Mouse (Mus musculus) right cerebral cortex, postnatal 36 days (tissue): ENCODE measurements at regions not wholly inside any gene's neighbourhood (a gene's known extent, or its start where the extent isn't known, plus 50 kb on each side); places are given as distances from the start of the nearest gene placed in this dataset.

Experiments used
- DNase-seq, 2 experiments: peaks; one replicate each; pipeline ENCODE4 v3.0.0; 2022; ENCODE audit warnings: low spot score in 2 of 2, mixed read lengths in 1 of 2

DNA sequence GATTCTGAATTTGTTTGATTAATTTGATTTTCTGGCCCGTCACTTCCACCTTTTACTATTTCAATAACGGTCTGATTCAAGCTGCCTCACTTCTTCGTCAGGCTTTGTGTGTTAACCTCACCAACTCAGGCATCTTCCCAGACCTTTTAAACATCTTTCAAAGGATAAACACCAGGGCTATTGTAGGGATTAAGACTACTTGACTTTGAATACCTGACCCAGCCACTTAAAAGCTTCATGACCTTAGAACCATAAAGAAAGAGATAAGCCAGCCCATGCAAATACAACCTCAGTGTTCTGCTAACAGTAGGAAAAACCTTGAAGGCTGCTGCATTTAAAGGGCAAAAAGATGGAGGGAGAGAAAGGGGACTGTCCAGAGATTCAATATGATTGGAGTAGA is 386.9 kb upstream of the Castor2 start:
- DNase-seq: no peak

DNA sequence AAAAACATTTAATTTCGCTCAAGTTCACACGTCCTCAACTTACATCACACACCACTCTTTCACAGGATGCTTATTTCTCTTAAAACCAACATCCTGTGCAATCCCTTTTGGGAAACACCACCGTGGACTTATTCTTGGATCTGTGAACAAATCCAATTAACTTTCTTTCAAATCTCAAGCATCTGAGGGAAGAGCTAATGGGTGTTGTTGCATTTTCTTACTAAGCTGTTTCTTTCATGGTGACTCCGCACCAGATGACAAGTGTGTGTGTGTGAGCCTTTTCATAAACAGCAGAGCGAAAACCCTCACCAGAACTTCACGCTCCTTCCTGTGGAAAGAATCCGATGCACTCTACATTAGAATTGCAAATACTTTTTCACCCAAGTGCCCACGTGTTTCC is 390.6 kb upstream of the Castor2 start:
- DNase-seq: peak in 1 of 2 experiments; percentile 3

DNA sequence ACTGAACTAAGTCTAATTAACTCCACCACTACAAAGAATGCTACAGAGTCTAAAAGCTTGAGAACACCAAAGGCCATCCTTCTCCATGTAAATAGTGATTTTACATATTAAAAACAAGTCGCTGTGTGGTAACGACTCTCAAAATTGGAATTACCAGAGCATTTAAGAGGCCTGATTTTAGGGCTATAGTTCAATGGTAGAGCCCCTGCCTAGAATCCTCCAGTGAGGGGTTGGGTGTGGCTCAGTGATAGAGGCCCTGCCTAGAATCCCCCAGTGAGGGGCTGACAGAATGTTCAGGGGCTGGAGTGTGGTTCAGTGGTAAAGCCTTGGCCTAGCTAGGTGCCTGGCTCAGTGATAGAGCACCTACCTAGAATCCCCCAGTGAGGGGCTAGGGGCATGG is 413.3 kb upstream of the Castor2 start:
- DNase-seq: no peak

DNA sequence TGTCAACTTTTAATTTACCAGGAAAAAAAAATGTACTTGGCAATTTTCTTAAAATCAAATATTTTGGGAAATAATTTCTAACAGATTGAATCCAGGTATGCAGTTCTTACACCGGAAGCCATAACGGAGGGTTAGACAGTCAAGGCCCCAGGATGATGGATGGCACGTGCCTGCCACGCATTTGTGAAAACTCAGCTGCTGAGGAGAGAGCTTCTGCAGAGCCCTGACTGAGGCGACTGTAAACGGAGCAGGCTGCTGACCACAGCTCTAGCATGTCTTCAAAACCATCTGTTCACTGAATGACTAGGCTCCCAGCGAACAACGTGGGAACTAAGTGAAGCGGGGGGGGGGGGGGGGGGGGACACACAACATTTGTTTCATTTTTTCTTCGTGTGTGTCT is 416.5 kb upstream of the Castor2 start:
- no peak for DNase-seq

DNA sequence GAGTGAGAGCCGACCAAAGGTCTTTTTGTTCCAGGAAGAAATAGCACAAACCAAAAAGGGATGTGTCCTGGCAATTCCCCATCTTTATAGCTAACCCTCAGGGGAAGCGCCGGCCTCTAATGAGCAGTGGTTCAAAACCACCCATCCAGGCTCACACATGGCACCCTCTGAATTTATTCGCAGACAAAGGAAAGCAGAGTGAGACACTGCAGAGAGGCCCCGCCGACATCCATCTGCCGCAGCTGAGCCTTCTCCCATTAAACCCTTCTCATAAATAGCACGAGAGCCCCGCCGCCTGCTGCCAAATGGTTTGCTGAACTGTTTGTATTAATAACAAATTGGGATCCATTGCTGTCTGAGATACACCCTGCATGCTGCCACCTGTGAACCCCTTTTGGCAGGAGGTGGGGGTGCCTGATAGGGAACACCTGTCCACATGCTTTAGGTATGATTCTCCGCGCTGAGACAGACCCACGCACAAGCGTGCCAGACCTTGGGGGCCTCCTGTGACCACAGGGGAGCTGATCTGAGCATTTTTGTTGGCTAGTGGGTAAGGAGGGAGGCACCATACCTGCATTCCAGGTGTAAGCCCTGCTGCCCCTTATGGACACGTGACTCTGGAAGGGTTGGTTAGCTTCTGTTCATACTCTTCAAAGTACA is 422.6 kb upstream of the Castor2 start:
- peak; percentile 1 to 7 for DNase-seq

- DNase-seq: no peak
Measured at GRCm38 (mm10) chr5:133675636-133676035, 423.9 kb upstream of the Castor2 start.

- peak; percentile 3 to 8 for DNase-seq
Measured at GRCm38 (mm10) chr5:133666473-133666872, 433.0 kb upstream of the Castor2 start.

- no peak for DNase-seq
Measured at GRCm38 (mm10) chr5:133662474-133663256, 436.8 kb upstream of the Castor2 start.

DNA sequence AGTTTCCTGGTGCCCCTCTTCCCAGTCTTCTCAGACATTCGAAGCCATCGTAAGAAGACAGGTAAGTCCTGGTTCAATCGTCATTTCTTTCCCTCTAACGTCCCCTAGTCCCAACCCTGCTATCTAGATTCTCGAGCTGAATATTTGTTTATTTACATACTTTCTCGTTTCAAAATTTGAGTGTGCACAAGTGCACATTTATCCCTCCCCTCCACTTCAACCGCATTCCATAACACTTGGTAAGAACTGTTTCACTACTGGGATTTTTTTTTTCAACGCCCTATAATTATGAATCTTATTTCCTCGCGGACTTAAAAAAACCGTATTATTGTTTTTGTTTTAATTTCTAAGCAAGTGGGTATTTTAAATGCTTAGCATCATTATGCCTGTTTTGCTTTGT is 439.2 kb upstream of the Castor2 start:
- no peak for DNase-seq

GRCm38 (mm10) chr5:133656837-133657236 is 442.7 kb upstream of the Castor2 start:
- DNase-seq: no peak

- no peak for DNase-seq
Measured at GRCm38 (mm10) chr5:133653431-133653830, 446.1 kb upstream of the Castor2 start.

GRCm38 (mm10) chr5:133650246-133650645 is 449.3 kb upstream of the Castor2 start:
- no peak for DNase-seq

DNA sequence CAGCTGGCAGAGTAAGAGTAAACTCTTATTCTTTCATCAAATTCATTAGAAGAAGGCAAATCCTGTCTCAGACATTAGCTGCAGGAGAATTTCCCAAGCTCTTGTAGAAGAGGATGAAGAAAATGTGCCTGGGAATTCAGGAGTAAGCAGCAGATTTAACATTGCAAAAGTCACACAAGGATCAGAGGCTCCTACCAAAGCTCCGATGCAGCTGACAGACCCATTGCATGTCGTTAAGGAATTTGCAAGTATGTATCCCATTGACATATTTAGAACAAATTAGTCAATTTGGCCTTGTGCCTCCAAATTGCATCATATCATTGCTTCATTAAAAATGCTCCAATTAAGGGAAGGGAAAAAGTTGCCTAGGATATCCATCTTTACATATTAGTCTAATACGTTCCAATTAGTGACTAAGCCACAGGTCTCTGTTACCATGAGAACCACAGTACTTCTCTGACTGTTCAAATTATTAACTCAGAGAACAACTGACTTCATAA is 453.8 kb upstream of the Castor2 start:
- DNase-seq: no peak

DNA sequence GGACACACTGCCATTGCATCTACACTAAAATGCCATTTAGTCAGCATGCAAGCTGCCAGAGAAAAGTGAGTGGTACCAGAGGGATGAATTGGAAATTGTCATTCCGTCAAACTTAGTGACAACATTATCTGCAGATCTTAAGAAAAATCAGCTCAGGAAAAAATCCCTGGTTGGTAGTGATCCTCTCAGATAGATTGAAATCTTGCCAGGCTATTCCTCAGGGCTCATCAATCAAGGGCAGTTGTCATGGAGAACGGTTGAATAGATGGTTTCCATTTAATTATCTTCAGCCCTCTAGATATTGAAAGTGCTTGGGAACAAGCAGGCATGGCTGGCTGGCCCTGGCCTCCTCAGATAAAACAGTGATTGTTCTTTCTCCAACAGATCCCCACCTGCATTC is 456.2 kb upstream of the Castor2 start:
- no peak for DNase-seq

- DNase-seq: no peak
Measured at GRCm38 (mm10) chr5:133634481-133634880, 465.0 kb upstream of the Castor2 start.

- DNase-seq: no peak
Measured at GRCm38 (mm10) chr5:133631812-133632211, 467.7 kb upstream of the Castor2 start.

DNA sequence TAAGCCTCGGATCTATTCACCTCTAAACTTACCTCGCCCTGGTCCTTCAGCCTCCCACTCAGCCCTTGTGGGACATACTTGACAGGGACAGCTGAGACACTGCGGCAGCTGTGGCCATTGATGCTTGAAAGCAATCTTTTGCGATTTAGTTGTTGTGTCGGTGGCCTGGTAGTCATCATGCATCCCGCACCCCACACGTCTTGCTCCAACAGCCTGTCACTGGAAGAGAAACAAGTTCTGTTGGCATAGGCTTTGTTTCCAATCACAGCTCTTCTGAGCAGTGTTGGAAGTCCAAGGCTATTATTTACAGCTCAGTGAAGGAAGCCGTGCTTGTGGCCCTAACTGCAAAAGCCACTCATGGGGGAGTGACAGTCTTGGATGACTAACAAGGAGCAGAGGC is 480.2 kb upstream of the Castor2 start:
- no peak for DNase-seq

DNA sequence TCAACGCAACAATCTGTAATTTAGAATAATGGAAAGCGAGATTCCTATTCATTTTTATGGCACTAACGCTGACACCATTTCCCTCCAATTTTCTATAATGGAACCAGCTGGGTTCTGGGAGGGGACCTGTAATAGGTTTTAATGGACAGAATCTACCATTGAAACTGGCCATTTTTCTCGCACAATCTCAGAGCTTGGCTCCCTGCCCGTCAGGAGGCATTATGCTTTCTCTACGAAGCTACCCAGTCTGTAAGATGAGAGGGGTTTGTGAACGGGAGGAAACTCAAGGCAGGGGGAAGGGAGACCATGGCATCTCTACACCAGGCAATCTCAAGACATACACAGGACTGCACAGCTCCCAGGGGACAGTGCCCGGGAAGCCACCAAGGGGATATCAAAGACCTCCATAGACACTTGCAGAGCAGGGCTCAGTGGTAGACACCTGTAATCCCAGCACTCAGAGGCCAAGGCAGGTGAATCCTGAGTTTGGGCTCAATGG is 498.2 kb upstream of the Castor2 start:
- DNase-seq: no peak

GRCm38 (mm10) chr5:133600630-133601029 is 498.9 kb upstream of the Castor2 start:
- no peak for DNase-seq

DNA sequence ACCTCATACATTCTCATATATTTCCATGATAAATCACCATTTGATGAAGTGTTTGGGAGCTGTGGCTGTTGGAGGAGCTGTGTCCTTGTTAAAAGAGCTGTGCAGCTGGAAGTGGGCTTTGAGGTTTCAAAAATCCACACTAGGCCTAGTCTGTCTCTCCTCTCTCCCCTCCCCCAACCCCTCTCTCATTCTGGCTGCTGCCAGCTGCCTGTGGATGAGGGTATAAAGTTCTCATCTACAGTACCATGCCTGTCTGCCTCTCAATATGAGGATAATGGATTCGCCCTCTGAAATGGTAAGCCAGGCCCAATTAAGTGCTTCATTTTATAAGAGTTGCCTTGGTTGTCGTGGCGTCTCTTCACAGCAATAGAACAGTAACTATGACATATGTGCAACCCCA is 501.4 kb upstream of the Castor2 start:
- no peak for DNase-seq

GRCm38 (mm10) chr5:133586492-133586891 is 513.0 kb upstream of the Castor2 start:
- DNase-seq: no peak

GRCm38 (mm10) chr5:133585181-133585580 is 514.3 kb upstream of the Castor2 start:
- DNase-seq: peak; percentile 14 to 36

GRCm38 (mm10) chr5:133576595-133576994 is 522.9 kb upstream of the Castor2 start:
- DNase-seq: no peak
